ENCODE assay signal across 20 mouse cellular contexts in the genomic region with DNA sequence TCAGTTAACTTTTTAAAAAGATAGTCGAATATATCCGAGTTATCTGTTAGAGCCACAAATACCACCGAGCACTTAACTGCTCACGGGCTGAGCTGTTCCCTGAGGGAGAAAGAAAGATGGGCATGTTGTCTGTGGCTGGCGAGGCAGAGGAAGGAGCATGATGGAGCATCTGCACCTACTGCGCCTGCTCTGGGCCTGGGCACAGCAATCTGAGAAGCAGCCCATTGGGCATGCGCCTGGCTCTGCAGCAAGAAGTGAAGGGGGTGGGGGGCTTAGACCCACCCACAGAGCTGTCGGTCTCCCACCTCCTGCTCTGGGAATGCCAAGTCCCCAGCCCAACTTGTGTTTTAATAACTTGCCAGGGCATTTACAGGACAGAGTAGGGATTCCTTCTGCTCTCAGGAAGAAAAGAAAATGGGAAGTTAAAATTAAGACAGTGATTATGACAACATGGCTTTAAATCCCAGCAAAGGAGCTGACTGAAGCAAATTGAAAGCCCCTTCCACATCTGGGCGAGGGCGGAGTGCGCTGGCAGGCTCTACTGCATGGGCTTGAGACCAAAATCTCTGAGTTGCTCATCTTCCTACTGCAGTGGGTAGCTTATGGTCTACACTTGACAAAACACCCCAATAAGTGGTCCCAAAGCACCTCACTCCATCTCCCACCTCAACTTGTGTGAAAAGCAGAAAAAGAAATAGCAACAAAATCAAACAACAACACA. TPM values are rescaled to one million over a fixed set of nuclear protein-coding genes. Genes with fewer than 3 reads are reported as not detected.
A peak's percentile ranks its signal among the peaks of the same experiment; 100 is the strongest.
DNase-seq lines count a peak whose midpoint lies in the region; ATAC-seq and TF ChIP-seq lines count a peak whose summit lies in the region.
"Had no signal": no experiment of that assay in that cellular context is flagged by ENCODE, and none has a peak within 500 bp of the region (broad histone marks: within the 10 kb centered on the region; RNA-seq: fewer than 3 reads in every experiment).

No protein-coding gene starts in this region.

- peak overlapping the region; percentile 98 for H3K27ac ChIP-seq in bone marrow macrophage, adult 2 months (ENCODE audit: insufficient read depth, low read depth, low read length)
- H3K27ac ChIP-seq: hindbrain, postnatal 0 days; neural tube, embryonic 15.5 days had no signal

- ATAC-seq in activated CD4-positive, CD25-positive, alpha-beta regulatory T cell, adult 4 months, result no peak
- ATAC-seq: hindbrain, postnatal 0 days; intestine, embryonic 16.5 days had no signal

- TF ChIP-seq POLR2A in bone marrow macrophage, adult 2 months (IDR thresholded peaks at IDR 0.05; ENCODE audit: borderline replicate concordance, low read depth, low read length), result no peak

- no peak overlapping the region for H3K4me3 ChIP-seq in bone marrow macrophage, adult 2 months (ENCODE audit: insufficient read depth, low read length)
- H3K4me3 ChIP-seq: neural tube, embryonic 15.5 days had no signal

- no peak for TF ChIP-seq CTCF in bone marrow macrophage, adult 2 months (IDR thresholded peaks at IDR 0.05; ENCODE audit: low read depth, low read length)

- intact Hi-C loops in heart, postnatal 10 days (cut with DNase I), result no loop called here
- intact Hi-C loops in gastrocnemius, postnatal 14 days (cut with DNase I; ENCODE audit: low total_unique reads), result no loop called here

- H3K4me1 ChIP-seq in bone marrow macrophage, adult 2 months (ENCODE audit: control insufficient read depth, insufficient read depth, low read length), result peaks cover 43% of the 10 kb centered on the region
- H3K4me1 ChIP-seq: neural tube, embryonic 15.5 days had no signal

- DNase-seq in cerebellum, postnatal 10 days, result peak; percentile 63 to 82
- DNase-seq in cerebellum, postnatal 36 days, result no peak
- DNase-seq in heart, adult 11 months, result peak; percentile 95
- DNase-seq in heart, postnatal 10 days, result no peak
- peak; percentile 48 for DNase-seq in gastrocnemius, postnatal 14 days
- DNase-seq in retina, postnatal 1 day, result no peak
- DNase-seq: adrenal gland, postnatal 14 days; cerebellum, adult 11 months; cerebellum, adult 9-11 months; kidney, adult 9 months; kidney, postnatal 14 days; right cerebral cortex, postnatal 14 days; spleen, adult 18-20 months; thymus, postnatal 14 days had no signal

RNA-seq across cellular contexts. Expression of a gene that starts 50.2 kb away (rescaled TPM):
- total RNA-seq in heart, postnatal 10 days (2021), result 1 to 10 TPM; 2.6 to 2.7 TPM
- polyA plus RNA-seq in bone marrow macrophage, adult 2 months (2012; ENCODE audit: insufficient read depth, insufficient read length, missing spikeins), result 3.3 and 3.9 TPM in 2 replicates
- under 1 TPM; 0.29 to 0.47 TPM for total RNA-seq in gastrocnemius, postnatal 14 days (2021)
- polyA plus RNA-seq in activated CD4-positive, CD25-positive, alpha-beta regulatory T cell, adult 4 months (2017; shearing (Covaris generic)), result under 1 TPM; 0.32 to 0.46 TPM
- polyA plus RNA-seq: liver, adult 2 months had no signal

Comparison
In these comparisons a context has a peak if more than half of its experiments do, and no peak if none do; other contexts are left out.
1. DNase-seq: peak in cerebellum, postnatal 10 days (2 of 2), heart, adult 11 months (single experiment) and gastrocnemius, postnatal 14 days (single experiment); none in cerebellum, postnatal 36 days (0 of 2), heart, postnatal 10 days (0 of 2) and retina, postnatal 1 day (single experiment).